Mouse (Mus musculus): ENCODE data around the gene Snai1. TPM values are rescaled to one million over a fixed set of nuclear protein-coding genes. Genes with fewer than 3 reads are reported as not detected.

Snai1 gene
- polyA plus RNA-seq, 1 experiment from 2014 or later, result 1.6 TPM

- H3K4me1 ChIP-seq (replicated peaks), result peaks cover 42% of the 10 kb centered on the region
- WGBS (ENCODE audit: insufficient replicate concordance), result 63% methylated on average over 4 of the region's 4 CpGs
- ATAC-seq (ENCODE audit: insufficient read depth), result no peak
- H3K27ac ChIP-seq (replicated peaks), result no peak overlapping the region
- no peaks in the 10 kb centered on the region for H3K9me3 ChIP-seq (replicated peaks)
- H3K27me3 ChIP-seq, result peaks cover 43% of the 10 kb centered on the region
- H3K9ac ChIP-seq, result no peak overlapping the region
- no peaks in the 10 kb centered on the region for H3K36me3 ChIP-seq (replicated peaks)
- no peak overlapping the region for H3K4me3 ChIP-seq (replicated peaks)
- H3K4me2 ChIP-seq, result no peak overlapping the region
These were observed 4.4 kb downstream of the Snai1 start for GRCm38 (mm10) chr2:167542361-167542760.

GRCm38 (mm10) chr2:167543121-167544003 is 5.4 kb downstream of the Snai1 start:
- 35% methylated on average over 16 of the region's 16 CpGs for WGBS (ENCODE audit: insufficient replicate concordance)
- ATAC-seq (ENCODE audit: insufficient read depth), result no peak

GRCm38 (mm10) chr2:167544004-167544356 is 6.0 kb downstream of the Snai1 start:
- H3K4me1 ChIP-seq (replicated peaks), result peaks cover 27% of the 10 kb centered on the region
- H3K27me3 ChIP-seq, result peaks cover 27% of the 10 kb centered on the region
- 38% methylated on average over 4 of the region's 4 CpGs for WGBS (ENCODE audit: insufficient replicate concordance)
- H3K27ac ChIP-seq (replicated peaks), result peak overlapping the region; percentile 45; the same call in 1 of the 2 replicates
- no peaks in the 10 kb centered on the region for H3K36me3 ChIP-seq (replicated peaks)
- ATAC-seq (ENCODE audit: insufficient read depth), result no peak
- no peaks in the 10 kb centered on the region for H3K9me3 ChIP-seq (replicated peaks)
- no peak overlapping the region for H3K4me3 ChIP-seq (replicated peaks)
- no peak overlapping the region for H3K9ac ChIP-seq
- no peak overlapping the region for H3K4me2 ChIP-seq

More at GRCm38 (mm10) chr2:167543121-167544003, 5.4 kb downstream of the Snai1 start:
- H3K27ac ChIP-seq (replicated peaks), result peak overlapping the region; percentile 45; the same call in 1 of the 2 replicates
- no peak overlapping the region for H3K4me3 ChIP-seq (replicated peaks)
- no peaks in the 10 kb centered on the region for H3K36me3 ChIP-seq (replicated peaks)
- H3K9ac ChIP-seq, result no peak overlapping the region
- no peaks in the 10 kb centered on the region for H3K9me3 ChIP-seq (replicated peaks)
- H3K27me3 ChIP-seq, result peaks cover 33% of the 10 kb centered on the region
- H3K4me2 ChIP-seq, result no peak overlapping the region
- H3K4me1 ChIP-seq (replicated peaks), result peaks cover 32% of the 10 kb centered on the region

GRCm38 (mm10) chr2:167544456-167544855 is 6.5 kb downstream of the Snai1 start:
- no peaks in the 10 kb centered on the region for H3K36me3 ChIP-seq (replicated peaks)
- H3K9ac ChIP-seq, result no peak overlapping the region
- 47% methylated on average over 5 of the region's 5 CpGs for WGBS (ENCODE audit: insufficient replicate concordance)
- peaks cover 22% of the 10 kb centered on the region for H3K27me3 ChIP-seq
- no peak overlapping the region for H3K27ac ChIP-seq (replicated peaks)
- H3K4me2 ChIP-seq, result no peak overlapping the region
- H3K9me3 ChIP-seq (replicated peaks), result no peaks in the 10 kb centered on the region
- no peak for ATAC-seq (ENCODE audit: insufficient read depth)
- peaks cover 22% of the 10 kb centered on the region for H3K4me1 ChIP-seq (replicated peaks)
- no peak overlapping the region for H3K4me3 ChIP-seq (replicated peaks)

- Histone ChIP-seq H3K27me3 (0 out of 2 replicates have a peak, but pooled peaks cover 2% of the 10 kb centered on the region), H3K4me1 (replicated peaks) (0 out of 2 replicates have a peak, but pooled peaks cover 11% of the 10 kb centered on the region), H3K36me3 (replicated peaks) (no peaks in the 10 kb centered on the region), H3K4me2 (no peak overlapping the region), H3K9ac (no peak overlapping the region), H3K27ac (replicated peaks) (no peak overlapping the region), H3K4me3 (replicated peaks) (no peak overlapping the region), H3K9me3 (replicated peaks) (no peaks in the 10 kb centered on the region)
- 65% methylated on average over 18 of the region's 18 CpGs for WGBS (ENCODE audit: insufficient replicate concordance)
- ATAC-seq (ENCODE audit: insufficient read depth), result no peak
These were observed 8.6 kb downstream of the Snai1 start for GRCm38 (mm10) chr2:167546447-167547195.

GRCm38 (mm10) chr2:167547444-167547843 is 9.4 kb downstream of the Snai1 start:
- Histone ChIP-seq H3K4me2 (no peak overlapping the region), H3K9me3 (replicated peaks) (no peaks in the 10 kb centered on the region), H3K9ac (no peak overlapping the region), H3K36me3 (replicated peaks) (no peaks in the 10 kb centered on the region), H3K27me3 (no peaks in the 10 kb centered on the region), H3K4me3 (replicated peaks) (no peak overlapping the region), H3K27ac (replicated peaks) (no peak overlapping the region), H3K4me1 (replicated peaks) (0 out of 2 replicates have a peak, but pooled peaks cover 8% of the 10 kb centered on the region)
- no peak for ATAC-seq (ENCODE audit: insufficient read depth)
- 72% methylated on average over 8 of the region's 8 CpGs for WGBS (ENCODE audit: insufficient replicate concordance)

- Histone ChIP-seq H3K4me3 (replicated peaks) (no peak overlapping the region), H3K27ac (replicated peaks) (no peak overlapping the region), H3K36me3 (replicated peaks) (no peaks in the 10 kb centered on the region), H3K9ac (no peak overlapping the region), H3K4me1 (replicated peaks) (0 out of 2 replicates have a peak, but pooled peaks cover 4% of the 10 kb centered on the region), H3K9me3 (replicated peaks) (no peaks in the 10 kb centered on the region), H3K4me2 (no peak overlapping the region), H3K27me3 (no peaks in the 10 kb centered on the region)
- no peak for ATAC-seq (ENCODE audit: insufficient read depth)
- WGBS (ENCODE audit: insufficient replicate concordance), result 53% methylated on average over 7 of the region's 7 CpGs
These were observed 11.0 kb downstream of the Snai1 start for GRCm38 (mm10) chr2:167548961-167549360.

GRCm38 (mm10) chr2:167550341-167550854 is 12.4 kb downstream of the Snai1 start:
- H3K36me3 ChIP-seq (replicated peaks), result no peaks in the 10 kb centered on the region
- H3K4me3 ChIP-seq (replicated peaks), result no peak overlapping the region
- no peaks in the 10 kb centered on the region for H3K9me3 ChIP-seq (replicated peaks)
- ATAC-seq (ENCODE audit: insufficient read depth), result no peak
- H3K27ac ChIP-seq (replicated peaks), result no peak overlapping the region
- H3K9ac ChIP-seq, result no peak overlapping the region
- 64% methylated on average over 8 of the region's 8 CpGs for WGBS (ENCODE audit: insufficient replicate concordance)
- no peak overlapping the region for H3K4me2 ChIP-seq
- H3K27me3 ChIP-seq, result no peaks in the 10 kb centered on the region
- 0 out of 2 replicates have a peak, but pooled peaks cover 4% of the 10 kb centered on the region for H3K4me1 ChIP-seq (replicated peaks)

GRCm38 (mm10) chr2:167551342-167551920 is 13.4 kb downstream of the Snai1 start:
- H3K4me3 ChIP-seq (replicated peaks), result no peak overlapping the region
- no peaks in the 10 kb centered on the region for H3K36me3 ChIP-seq (replicated peaks)
- 45% methylated on average over 8 of the region's 8 CpGs for WGBS (ENCODE audit: insufficient replicate concordance)
- 0 out of 2 replicates have a peak, but pooled peaks cover 4% of the 10 kb centered on the region for H3K4me1 ChIP-seq (replicated peaks)
- ATAC-seq (ENCODE audit: insufficient read depth), result no peak
- H3K27ac ChIP-seq (replicated peaks), result no peak overlapping the region
- H3K9me3 ChIP-seq (replicated peaks), result no peaks in the 10 kb centered on the region
- no peaks in the 10 kb centered on the region for H3K27me3 ChIP-seq
- H3K4me2 ChIP-seq, result no peak overlapping the region
- H3K9ac ChIP-seq, result no peak overlapping the region

GRCm38 (mm10) chr2:167552292-167552691 is 14.3 kb downstream of the Snai1 start:
- no peaks in the 10 kb centered on the region for H3K9me3 ChIP-seq (replicated peaks)
- no peak overlapping the region for H3K4me3 ChIP-seq (replicated peaks)
- no peak overlapping the region for H3K9ac ChIP-seq
- H3K27me3 ChIP-seq, result no peaks in the 10 kb centered on the region
- no peak for ATAC-seq (ENCODE audit: insufficient read depth)
- H3K4me1 ChIP-seq (replicated peaks), result 0 out of 2 replicates have a peak, but pooled peaks cover 4% of the 10 kb centered on the region
- 54% methylated on average over 4 of the region's 4 CpGs for WGBS (ENCODE audit: insufficient replicate concordance)
- H3K36me3 ChIP-seq (replicated peaks), result no peaks in the 10 kb centered on the region
- no peak overlapping the region for H3K27ac ChIP-seq (replicated peaks)
- no peak overlapping the region for H3K4me2 ChIP-seq

All from liver, embryonic 15.5 days (tissue).